Mouse (Mus musculus): ENCODE measurements around the gene Stxbp2.

DNA sequence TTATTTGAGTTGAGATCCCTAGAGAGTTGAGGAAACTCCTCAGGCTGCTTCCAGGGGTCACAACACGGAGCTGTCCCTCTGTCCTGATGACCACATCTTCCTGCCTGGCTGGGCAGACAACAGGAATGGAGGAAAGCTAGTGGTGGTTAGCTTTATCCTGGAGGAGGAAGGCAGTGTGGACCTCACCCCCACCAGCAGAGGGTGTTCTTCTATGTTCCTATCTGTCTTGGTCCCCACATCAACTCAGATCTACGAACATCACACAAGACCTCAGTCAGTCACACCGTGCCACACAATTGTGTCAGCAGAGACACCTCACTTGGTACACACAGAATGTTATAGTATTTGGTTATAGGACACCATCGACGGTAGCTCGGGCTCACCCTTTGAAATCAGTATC is 56.8 kb downstream of the Stxbp2 start:
- TF ChIP-seq CTCF (IDR thresholded peaks at IDR 0.05; ENCODE audit: low read depth) (peak; percentile 37; the same call in 1 of the 2 replicates), EP300 (IDR thresholded peaks at IDR 0.05; ENCODE audit: low read depth) (no peak)

Data from liver, embryonic 14.5 days (tissue).